Mouse (Mus musculus): ENCODE data around the gene Zfyve28.

The Zfyve28 gene

GRCm38 (mm10) chr5:34250090-34250489 lies 38.2 kb downstream of the Zfyve28 start:
- no peak for DNase-seq (ENCODE audit: low spot score)

- DNase-seq (ENCODE audit: low spot score), result no peak
These were observed 39.1 kb downstream of the Zfyve28 start for GRCm38 (mm10) chr5:34249132-34249531.

GRCm38 (mm10) chr5:34246443-34246842 lies 41.8 kb downstream of the Zfyve28 start:
- DNase-seq (ENCODE audit: low spot score), result no peak

GRCm38 (mm10) chr5:34243062-34243461 lies 45.2 kb downstream of the Zfyve28 start:
- DNase-seq (ENCODE audit: low spot score), result no peak

GRCm38 (mm10) chr5:34242224-34242963 lies 45.9 kb downstream of the Zfyve28 start:
- no peak for DNase-seq (ENCODE audit: low spot score)

- no peak for DNase-seq (ENCODE audit: low spot score)
These were observed 49.8 kb downstream of the Zfyve28 start for GRCm38 (mm10) chr5:34238444-34238843.

- DNase-seq (ENCODE audit: low spot score), result peak; percentile 25
These were observed 52.3 kb downstream of the Zfyve28 start for GRCm38 (mm10) chr5:34235898-34236420.

- DNase-seq (ENCODE audit: low spot score), result no peak
These were observed 53.2 kb downstream of the Zfyve28 start for GRCm38 (mm10) chr5:34235056-34235455.

GRCm38 (mm10) chr5:34233221-34233515 lies 55.1 kb downstream of the Zfyve28 start:
- no peak for DNase-seq (ENCODE audit: low spot score)

GRCm38 (mm10) chr5:34232481-34233220 lies 55.6 kb downstream of the Zfyve28 start:
- no peak for DNase-seq (ENCODE audit: low spot score)

GRCm38 (mm10) chr5:34231901-34232300 lies 56.3 kb downstream of the Zfyve28 start:
- no peak for DNase-seq (ENCODE audit: low spot score)

GRCm38 (mm10) chr5:34230599-34231485 lies 57.4 kb downstream of the Zfyve28 start:
- DNase-seq (ENCODE audit: low spot score), result no peak

GRCm38 (mm10) chr5:34229503-34229902 lies 58.7 kb downstream of the Zfyve28 start:
- DNase-seq (ENCODE audit: low spot score), result no peak

- no peak for DNase-seq (ENCODE audit: low spot score)
These were observed 62.7 kb downstream of the Zfyve28 start for GRCm38 (mm10) chr5:34225516-34225915.

- DNase-seq (ENCODE audit: low spot score), result no peak
These were observed 63.7 kb downstream of the Zfyve28 start for GRCm38 (mm10) chr5:34224515-34224914.

GRCm38 (mm10) chr5:34220001-34220400 lies 68.2 kb downstream of the Zfyve28 start:
- DNase-seq (ENCODE audit: low spot score), result no peak

GRCm38 (mm10) chr5:34218672-34219071 lies 69.6 kb downstream of the Zfyve28 start:
- no peak for DNase-seq (ENCODE audit: low spot score)

- no peak for DNase-seq (ENCODE audit: low spot score)
These were observed 70.5 kb downstream of the Zfyve28 start for GRCm38 (mm10) chr5:34217756-34218155.

- no peak for DNase-seq (ENCODE audit: low spot score)
These were observed 72.2 kb downstream of the Zfyve28 start for GRCm38 (mm10) chr5:34216025-34216424.

- no peak for DNase-seq (ENCODE audit: low spot score)
These were observed 74.6 kb downstream of the Zfyve28 start for GRCm38 (mm10) chr5:34213659-34214058.

GRCm38 (mm10) chr5:34210279-34210678 lies 78.0 kb downstream of the Zfyve28 start:
- peak; percentile 66 for DNase-seq (ENCODE audit: low spot score)

GRCm38 (mm10) chr5:34207503-34207902 lies 80.7 kb downstream of the Zfyve28 start:
- DNase-seq (ENCODE audit: low spot score), result no peak
